Mouse (Mus musculus) forebrain, embryonic 15.5 days (tissue): ENCODE results near the gene Dchs2. TPM values are rescaled to one million over a fixed set of nuclear protein-coding genes. Genes with fewer than 3 reads are reported as not detected.

ENCODE experiments used
- ATAC-seq: fragments of 200-750 bp; cut with Nextera tagmentation; replicated peaks from 2 replicates; pipeline ENCODE4 v1.8.0; 2017; ENCODE audit warnings: mild to moderate bottlenecking, moderate TSS enrichment, moderate library complexity
- H3K27ac ChIP-seq: fragments of 300-500 bp; sonication (generic); replicated peaks from 2 replicates; pipeline ENCODE4 v1.5.1; 2015; ENCODE audit warnings: mild to moderate bottlenecking, inconsistent platforms
- H3K27me3 ChIP-seq: fragments of 300-500 bp; sonication (generic); 2 replicates; pipeline ENCODE4 v1.6.1; 2015; ENCODE audit warnings: inconsistent platforms
- H3K36me3 ChIP-seq: fragments of 300-500 bp; sonication (generic); 2 replicates; pipeline ENCODE4 v1.6.1; 2015; ENCODE audit warnings: mild to moderate bottlenecking, inconsistent platforms
- H3K4me1 ChIP-seq: fragments of 300-500 bp; sonication (generic); 2 replicates; pipeline ENCODE4 v1.6.1; 2015; ENCODE audit warnings: inconsistent platforms
- H3K4me2 ChIP-seq: fragments of 300-500 bp; sonication (generic); replicated peaks from 2 replicates; pipeline ENCODE4 v1.6.1; 2015; ENCODE audit warnings: mild to moderate bottlenecking, inconsistent platforms
- H3K4me3 ChIP-seq: fragments of 300-500 bp; sonication (generic); 2 replicates; pipeline ENCODE4 v1.5.1; 2015; ENCODE audit warnings: mild to moderate bottlenecking, inconsistent platforms
- H3K9ac ChIP-seq: fragments of 300-500 bp; sonication (generic); replicated peaks from 2 replicates; pipeline ENCODE4 v1.6.1; 2015; ENCODE audit warnings: mild to moderate bottlenecking, inconsistent platforms
- H3K9me3 ChIP-seq: fragments of 300-500 bp; sonication (generic); 2 replicates; pipeline ENCODE4 v1.6.1; 2016; ENCODE audit warnings: inconsistent platforms
- WGBS: fragments of 180-500 bp; shearing (Covaris S2); methylation state at CpG from one replicate; pipeline ENCODE4 v1.1.7; 2015; ENCODE audit warnings: mixed read lengths; 5-methylcytosine and 5-hydroxymethylcytosine counted together
- polyA plus RNA-seq: library from polyadenylated mRNA; unstranded; fragments of >200 nt; fragmentation: Nextera tagmentation; extraction: Ambion mirVana; gene quantifications from 2 replicates; pipeline ENCODE4 v1.2.1, GENCODE M21; 2015

Dchs2 gene
- polyA plus RNA-seq, 1 experiment from 2014 or later, result 0.52 TPM

GRCm38 (mm10) chr3:83218059-83218458 is 90.3 kb downstream of the Dchs2 start:
- no peak overlapping the region for H3K27ac ChIP-seq
- H3K36me3 ChIP-seq, result no peaks in the 10 kb centered on the region
- ATAC-seq, result no peak
- H3K9me3 ChIP-seq, result no peaks in the 10 kb centered on the region
- 88% methylated on average over 4 of the region's 4 CpGs for WGBS
- H3K9ac ChIP-seq, result no peak overlapping the region
- H3K27me3 ChIP-seq, result no peaks in the 10 kb centered on the region
- 0 out of 2 replicates have a peak, but pooled peaks cover 10% of the 10 kb centered on the region for H3K4me1 ChIP-seq
- no peak overlapping the region for H3K4me2 ChIP-seq
- H3K4me3 ChIP-seq, result no peak overlapping the region

DNA sequence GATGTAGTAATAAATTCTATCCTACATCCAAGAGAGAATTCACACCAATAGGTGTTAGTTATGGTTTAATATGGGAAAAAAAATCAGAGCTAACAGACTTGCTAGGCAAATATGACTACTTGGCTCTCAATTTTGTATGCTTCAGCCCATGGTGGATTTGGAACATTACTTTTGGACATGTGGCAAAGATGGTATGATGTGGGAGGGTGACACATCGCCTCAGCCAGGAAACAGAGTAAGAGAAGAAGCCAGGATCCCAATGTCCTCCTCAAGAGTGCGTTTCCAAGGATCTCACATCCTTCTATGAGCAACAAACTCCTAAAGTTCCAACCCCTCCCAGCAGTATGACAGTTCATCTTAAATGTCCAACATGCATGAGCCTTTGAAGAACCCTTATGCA is 92.4 kb downstream of the Dchs2 start:
- no peaks in the 10 kb centered on the region for H3K27me3 ChIP-seq
- no peaks in the 10 kb centered on the region for H3K9me3 ChIP-seq
- no peak overlapping the region for H3K27ac ChIP-seq
- no peak overlapping the region for H3K4me2 ChIP-seq
- H3K36me3 ChIP-seq, result no peaks in the 10 kb centered on the region
- ATAC-seq, result no peak
- no peak overlapping the region for H3K9ac ChIP-seq
- H3K4me3 ChIP-seq, result no peak overlapping the region
- H3K4me1 ChIP-seq, result 0 out of 2 replicates have a peak, but pooled peaks cover 5% of the 10 kb centered on the region
- 85% methylated on average over 2 of the region's 2 CpGs for WGBS

DNA sequence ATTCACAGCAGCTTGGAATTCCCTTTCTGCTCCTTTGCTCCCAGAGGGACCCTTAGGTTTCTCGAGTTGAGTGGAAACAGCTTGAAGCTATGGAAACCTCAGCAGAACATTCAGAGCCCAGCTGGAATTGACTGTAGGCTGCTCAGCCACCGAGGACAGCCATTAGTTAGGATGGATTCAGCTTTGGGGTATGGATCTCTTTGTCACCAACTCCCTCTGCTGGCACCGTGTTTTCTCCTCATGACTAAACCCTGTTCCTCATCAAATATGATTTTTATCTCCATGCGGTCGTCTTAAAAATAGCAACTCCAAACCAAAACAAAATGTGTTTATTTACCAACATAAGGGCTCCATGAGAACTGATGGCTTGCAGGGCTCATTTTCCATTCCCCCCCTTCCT is 94.4 kb downstream of the Dchs2 start:
- Histone ChIP-seq H3K9me3 (no peaks in the 10 kb centered on the region), H3K4me3 (no peak overlapping the region), H3K9ac (no peak overlapping the region), H3K36me3 (no peaks in the 10 kb centered on the region), H3K27me3 (no peaks in the 10 kb centered on the region), H3K4me1 (no peaks in the 10 kb centered on the region), H3K27ac (no peak overlapping the region), H3K4me2 (no peak overlapping the region)
- no peak for ATAC-seq
- 73% methylated on average over 5 of the region's 5 CpGs for WGBS

DNA sequence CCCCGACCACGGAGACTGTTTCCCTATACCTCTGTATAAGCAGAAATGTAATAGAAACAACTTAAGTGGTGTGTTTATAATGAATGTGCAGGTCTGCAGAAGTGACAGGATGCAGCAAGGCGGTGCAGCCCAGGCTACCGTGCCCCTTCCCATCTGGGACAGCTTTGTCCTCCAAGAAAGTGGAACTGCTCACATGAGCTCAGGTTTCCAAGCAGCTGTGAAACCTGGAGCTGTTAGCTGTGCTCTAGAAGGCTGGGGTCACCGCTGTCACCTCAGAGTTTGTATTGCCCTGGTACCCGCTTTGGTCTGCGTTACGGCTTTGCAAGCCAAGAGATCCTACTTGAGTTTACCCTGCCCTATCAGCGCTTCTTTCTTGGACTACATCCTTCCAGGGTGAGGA is 100.6 kb downstream of the Dchs2 start:
- no peaks in the 10 kb centered on the region for H3K4me1 ChIP-seq
- H3K27ac ChIP-seq, result no peak overlapping the region
- no peak for ATAC-seq
- H3K36me3 ChIP-seq, result no peaks in the 10 kb centered on the region
- no peak overlapping the region for H3K4me3 ChIP-seq
- no peaks in the 10 kb centered on the region for H3K27me3 ChIP-seq
- no peaks in the 10 kb centered on the region for H3K9me3 ChIP-seq
- 86% methylated on average over 9 of the region's 9 CpGs for WGBS
- H3K4me2 ChIP-seq, result no peak overlapping the region
- H3K9ac ChIP-seq, result no peak overlapping the region

DNA sequence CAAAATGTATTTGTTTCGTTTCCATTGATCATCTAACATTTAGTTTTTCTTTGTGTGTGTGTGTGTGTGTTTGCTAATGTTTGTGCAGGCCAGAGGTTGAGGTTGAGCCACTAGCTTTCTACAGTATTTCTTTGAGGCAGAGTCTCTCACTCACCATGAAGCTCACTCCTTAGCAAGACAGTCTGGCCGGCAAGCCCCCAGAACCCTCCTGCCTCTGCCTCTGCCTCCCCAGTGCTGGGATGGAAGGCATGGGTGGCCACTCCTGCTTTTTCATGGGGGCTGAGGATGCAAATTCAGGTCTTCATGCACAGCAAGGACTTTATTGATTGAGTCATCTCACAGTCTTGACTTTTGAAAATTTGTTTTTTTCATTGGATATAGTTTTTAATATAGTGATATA is 102.6 kb downstream of the Dchs2 start:
- H3K9ac ChIP-seq, result no peak overlapping the region
- H3K36me3 ChIP-seq, result no peaks in the 10 kb centered on the region
- no peak for ATAC-seq
- H3K27ac ChIP-seq, result no peak overlapping the region
- peaks cover 5% of the 10 kb centered on the region; the same call in 1 of the 2 replicates for H3K4me1 ChIP-seq
- H3K27me3 ChIP-seq, result no peaks in the 10 kb centered on the region
- H3K4me3 ChIP-seq, result no peak overlapping the region
- no peak overlapping the region for H3K4me2 ChIP-seq
- no peaks in the 10 kb centered on the region for H3K9me3 ChIP-seq
- 95% methylated on average over 2 of the region's 2 CpGs for WGBS

DNA sequence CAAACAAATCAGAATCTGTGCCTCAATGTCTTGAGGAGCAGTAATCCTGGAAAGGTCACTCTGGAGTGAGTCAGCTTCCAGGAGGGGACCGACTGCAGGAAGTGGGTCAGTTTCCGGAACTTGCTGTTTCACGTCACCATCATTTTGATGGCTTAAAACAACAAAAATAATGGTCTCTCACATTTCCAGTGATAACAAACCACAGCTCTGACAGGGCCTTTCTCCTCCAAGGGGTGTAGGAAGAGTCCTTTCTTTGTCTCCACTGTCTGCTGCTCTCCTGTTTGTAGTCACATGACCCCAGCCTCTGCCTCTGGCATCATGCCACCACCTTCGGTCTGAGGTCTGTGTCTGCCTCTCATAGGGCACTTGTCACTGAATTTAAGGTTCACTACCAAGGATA is 106.7 kb downstream of the Dchs2 start:
- H3K4me3 ChIP-seq, result no peak overlapping the region
- 72% methylated on average over 4 of the region's 4 CpGs for WGBS
- no peak overlapping the region for H3K27ac ChIP-seq
- peaks cover 5% of the 10 kb centered on the region; the same call in 1 of the 2 replicates for H3K4me1 ChIP-seq
- H3K27me3 ChIP-seq, result no peaks in the 10 kb centered on the region
- no peak for ATAC-seq
- H3K9me3 ChIP-seq, result no peaks in the 10 kb centered on the region
- H3K9ac ChIP-seq, result no peak overlapping the region
- H3K36me3 ChIP-seq, result no peaks in the 10 kb centered on the region
- no peak overlapping the region for H3K4me2 ChIP-seq

DNA sequence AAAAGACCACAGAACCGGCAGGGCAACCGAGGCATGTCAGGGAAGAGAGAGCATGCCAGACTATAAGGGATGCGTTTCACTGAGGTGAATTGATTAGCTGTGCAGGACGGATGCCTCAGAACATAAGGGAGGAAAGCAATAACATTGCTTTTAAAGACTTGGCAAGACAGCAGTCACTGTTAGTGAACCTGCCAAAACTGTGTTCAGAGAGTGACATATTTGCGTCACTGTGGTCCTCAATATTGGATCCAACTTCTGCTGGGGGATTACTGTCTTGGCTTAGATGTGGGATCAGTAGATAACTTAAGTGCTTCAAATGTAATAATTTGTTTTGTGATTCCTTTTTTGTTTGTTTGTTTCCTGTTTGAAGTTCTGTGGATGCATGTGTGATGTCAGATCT is 107.3 kb downstream of the Dchs2 start:
- H3K4me1 ChIP-seq, result peaks cover 5% of the 10 kb centered on the region; the same call in 1 of the 2 replicates
- H3K27ac ChIP-seq, result no peak overlapping the region
- H3K9me3 ChIP-seq, result no peaks in the 10 kb centered on the region
- no peak overlapping the region for H3K4me2 ChIP-seq
- no peak overlapping the region for H3K9ac ChIP-seq
- 62% methylated on average over 5 of the region's 5 CpGs for WGBS
- H3K27me3 ChIP-seq, result no peaks in the 10 kb centered on the region
- H3K4me3 ChIP-seq, result no peak overlapping the region
- no peaks in the 10 kb centered on the region for H3K36me3 ChIP-seq
- ATAC-seq, result no peak

- WGBS, result 69% methylated on average over 5 of the region's 5 CpGs
- Histone ChIP-seq H3K4me3 (no peak overlapping the region), H3K4me2 (no peak overlapping the region), H3K36me3 (no peaks in the 10 kb centered on the region), H3K27ac (no peak overlapping the region), H3K4me1 (no peaks in the 10 kb centered on the region), H3K9ac (no peak overlapping the region), H3K27me3 (no peaks in the 10 kb centered on the region), H3K9me3 (no peaks in the 10 kb centered on the region)
- no peak for ATAC-seq
These were observed 118.8 kb downstream of the Dchs2 start for GRCm38 (mm10) chr3:83246536-83246935.

DNA sequence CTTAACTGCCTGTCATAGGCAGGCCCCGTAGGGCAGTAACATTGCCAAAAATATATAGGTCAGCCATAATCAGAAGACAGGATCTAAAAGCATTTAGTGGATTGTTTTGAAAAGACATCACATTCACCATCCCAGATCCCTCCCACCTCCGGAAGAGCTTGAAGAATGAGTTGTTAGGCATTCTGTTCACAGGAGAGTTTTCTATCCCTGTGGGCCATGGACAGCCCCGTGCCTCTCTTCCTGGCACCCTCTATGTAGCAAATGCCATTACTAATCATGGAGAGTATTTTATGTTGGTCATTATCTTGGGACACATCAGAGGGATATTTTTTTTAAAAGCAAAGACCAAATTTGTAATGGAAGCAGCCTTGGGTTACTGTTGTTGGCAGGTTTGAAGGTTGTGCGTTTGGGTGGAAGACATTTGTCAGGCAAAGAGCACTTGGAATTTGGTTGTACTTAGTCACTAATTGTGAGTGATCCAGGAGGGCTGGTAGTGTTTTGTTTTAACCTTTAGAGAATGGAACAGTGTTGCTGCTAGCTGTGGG is 122.3 kb downstream of the Dchs2 start:
- no peaks in the 10 kb centered on the region for H3K27me3 ChIP-seq
- no peaks in the 10 kb centered on the region for H3K36me3 ChIP-seq
- no peak overlapping the region for H3K9ac ChIP-seq
- no peak overlapping the region for H3K4me2 ChIP-seq
- no peak overlapping the region for H3K27ac ChIP-seq
- no peak overlapping the region for H3K4me3 ChIP-seq
- ATAC-seq, result no peak
- WGBS, result 84% methylated on average over 4 of the region's 4 CpGs
- no peaks in the 10 kb centered on the region for H3K9me3 ChIP-seq
- H3K4me1 ChIP-seq, result no peaks in the 10 kb centered on the region

DNA sequence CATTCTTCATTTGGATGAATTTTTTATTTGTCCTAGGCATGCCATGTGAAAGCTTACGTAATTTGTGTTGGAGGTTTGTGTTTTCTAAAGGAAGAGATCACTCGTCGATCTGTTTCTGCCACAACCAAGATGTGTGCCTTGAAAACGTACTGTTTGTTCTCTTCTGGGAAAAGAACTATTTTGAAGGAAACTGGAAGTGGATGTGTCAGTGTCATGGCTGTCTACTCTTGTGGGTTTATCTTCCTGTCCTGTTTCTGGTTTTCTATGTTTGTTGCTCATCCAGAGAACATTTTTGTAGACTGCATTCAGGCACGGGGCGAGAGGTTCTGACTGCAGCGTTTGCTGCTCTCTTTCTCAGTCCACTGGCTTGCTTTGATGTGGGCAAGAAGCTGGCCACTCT is 124.2 kb downstream of the Dchs2 start:
- Histone ChIP-seq H3K4me1 (no peaks in the 10 kb centered on the region), H3K9ac (no peak overlapping the region), H3K27ac (no peak overlapping the region), H3K36me3 (no peaks in the 10 kb centered on the region), H3K9me3 (no peaks in the 10 kb centered on the region), H3K4me3 (no peak overlapping the region), H3K27me3 (no peaks in the 10 kb centered on the region), H3K4me2 (no peak overlapping the region)
- no peak for ATAC-seq
- 83% methylated on average over 7 of the region's 7 CpGs for WGBS

GRCm38 (mm10) chr3:83259421-83259820 is 131.7 kb downstream of the Dchs2 start:
- Histone ChIP-seq H3K36me3 (no peaks in the 10 kb centered on the region), H3K9ac (no peak overlapping the region), H3K27me3 (no peaks in the 10 kb centered on the region), H3K4me2 (no peak overlapping the region), H3K27ac (no peak overlapping the region), H3K9me3 (no peaks in the 10 kb centered on the region), H3K4me3 (no peak overlapping the region), H3K4me1 (no peaks in the 10 kb centered on the region)
- ATAC-seq, result no peak
- whole genome bisulfite sequencing, result 58% methylated on average over 4 of the region's 4 CpGs

- Histone ChIP-seq H3K4me1 (no peaks in the 10 kb centered on the region), H3K27me3 (no peaks in the 10 kb centered on the region), H3K9me3 (no peaks in the 10 kb centered on the region), H3K9ac (no peak overlapping the region), H3K4me3 (no peak overlapping the region), H3K36me3 (no peaks in the 10 kb centered on the region), H3K27ac (no peak overlapping the region), H3K4me2 (no peak overlapping the region)
- no peak for ATAC-seq
- WGBS, result 93% methylated on average over 4 of the region's 4 CpGs
These were observed 138.3 kb downstream of the Dchs2 start for GRCm38 (mm10) chr3:83266009-83266408.

- Histone ChIP-seq H3K4me1 (0 out of 2 replicates have a peak, but pooled peaks cover 4% of the 10 kb centered on the region), H3K4me3 (no peak overlapping the region), H3K27me3 (no peaks in the 10 kb centered on the region), H3K4me2 (no peak overlapping the region), H3K36me3 (no peaks in the 10 kb centered on the region), H3K9ac (no peak overlapping the region), H3K9me3 (no peaks in the 10 kb centered on the region), H3K27ac (no peak overlapping the region)
- no peak for ATAC-seq
- WGBS, result 89% methylated on average over 14 of the region's 14 CpGs
These were observed 142.5 kb downstream of the Dchs2 start for GRCm38 (mm10) chr3:83270228-83270627.
